Mouse (Mus musculus): Measurements from ENCODE around the gene Mctp2.

GRCm38 (mm10) chr7:72231182-72231877 lies 75.1 kb downstream of the Mctp2 start:
- TF ChIP-seq POLR2A (IDR thresholded peaks at IDR 0.05; ENCODE audit: extremely low read depth, insufficient read depth, low read length) (no peak), CTCF (IDR thresholded peaks at IDR 0.05; ENCODE audit: extremely low read depth, insufficient read depth, low read length) (no peak)
